Mouse (Mus musculus): ENCODE data around the gene Glp2r. TPM values are rescaled to one million over a fixed set of nuclear protein-coding genes. Genes with fewer than 3 reads are reported as not detected.
A peak's percentile ranks its signal among the peaks of the same experiment; 100 is the strongest.

Glp2r gene
- polyA plus RNA-seq, 1 experiment from 2014 or later = not detected

- H3K27ac ChIP-seq = peak overlapping the region; percentile 40
- H3K4me2 ChIP-seq = no peak overlapping the region
- 0 out of 2 replicates have a peak, but pooled peaks cover 3% of the 10 kb centered on the region for H3K27me3 ChIP-seq
- H3K9me3 ChIP-seq (replicated peaks) = no peaks in the 10 kb centered on the region
- 0 out of 2 replicates have a peak, but pooled peaks cover 12% of the 10 kb centered on the region for H3K4me1 ChIP-seq
- no peak for ATAC-seq
- H3K36me3 ChIP-seq (ENCODE audit: poor library complexity, severe bottlenecking) = no peaks in the 10 kb centered on the region
- H3K4me3 ChIP-seq = no peak overlapping the region
- no peak overlapping the region for H3K9ac ChIP-seq
- WGBS = 66% methylated on average over 9 of the region's 9 CpGs
Observed at GRCm38 (mm10) chr11:67612158-67612839, 158.7 kb downstream of the Glp2r start.

Other genes with a start within 250 kb of the Glp2r start
- gene Rcvrn, start 75.8 kb downstream of the Glp2r start, polyA plus RNA-seq (2015; fragmentation: Nextera tagmentation; extraction: Ambion mirVana) = not detected in 2 replicates
- gene Gsg1l2, start 3.5 kb upstream of the Glp2r start, polyA plus RNA-seq (2015; fragmentation: Nextera tagmentation; extraction: Ambion mirVana) = not detected in 2 replicates
- gene Dhrs7c, start 27.0 kb upstream of the Glp2r start, polyA plus RNA-seq (2015; fragmentation: Nextera tagmentation; extraction: Ambion mirVana) = not detected in 2 replicates
- gene Usp43, start 151.0 kb upstream of the Glp2r start, polyA plus RNA-seq (2015; fragmentation: Nextera tagmentation; extraction: Ambion mirVana) = 0.37 and 0.39 TPM in 2 replicates
- gene Cfap52, start 194.5 kb upstream of the Glp2r start, polyA plus RNA-seq (2015; fragmentation: Nextera tagmentation; extraction: Ambion mirVana) = 2.7 and 3.4 TPM in 2 replicates
- gene Stx8, start 195.0 kb upstream of the Glp2r start, polyA plus RNA-seq (2015; fragmentation: Nextera tagmentation; extraction: Ambion mirVana) = 63.0 and 66.0 TPM in 2 replicates

Data from forebrain, embryonic 13.5 days (tissue).